Mouse (Mus musculus) cerebellum, adult 9-10 months (tissue): ENCODE data around the gene Strap.
"Not testable (repeated sequence)": the region's sequence is repeated elsewhere in the genome, so short reads cannot be mapped to it uniquely, and the experiment has no call there.

Source experiments
- DNase-seq: peaks from one replicate; pipeline ENCODE4 v3.0.0; 2022

Strap gene

GRCm38 (mm10) chr6:137734846-137735609, at the start of gene Strap:
Strap (plus strand) TSS chr6:137735078.
- DNase-seq = peak; percentile 92

GRCm38 (mm10) chr6:137687667-137688066, 47.2 kb upstream of the Strap start:
- DNase-seq = no peak

GRCm38 (mm10) chr6:137688079-137688478, 46.8 kb upstream of the Strap start:
- DNase-seq = no peak

GRCm38 (mm10) chr6:137688506-137689105, 46.3 kb upstream of the Strap start:
- DNase-seq = no peak

- DNase-seq = no peak
Measured at GRCm38 (mm10) chr6:137690550-137691119, 44.2 kb upstream of the Strap start.

- DNase-seq = no peak
Measured at GRCm38 (mm10) chr6:137694310-137694709, 40.6 kb upstream of the Strap start.

GRCm38 (mm10) chr6:137695046-137695445, 39.8 kb upstream of the Strap start:
- DNase-seq = no peak

- DNase-seq = no peak
Measured at GRCm38 (mm10) chr6:137696445-137697204, 38.3 kb upstream of the Strap start.

- no peak for DNase-seq
Measured at GRCm38 (mm10) chr6:137699434-137699833, 35.4 kb upstream of the Strap start.

- no peak for DNase-seq
Measured at GRCm38 (mm10) chr6:137702186-137702585, 32.7 kb upstream of the Strap start.

GRCm38 (mm10) chr6:137702918-137703317, 32.0 kb upstream of the Strap start:
- DNase-seq = no peak

GRCm38 (mm10) chr6:137703431-137703830, 31.4 kb upstream of the Strap start:
- DNase-seq = no peak

GRCm38 (mm10) chr6:137704300-137704939, 30.5 kb upstream of the Strap start:
- DNase-seq = no peak

GRCm38 (mm10) chr6:137706209-137706608, 28.7 kb upstream of the Strap start:
- DNase-seq = no peak

- not testable (repeated sequence) for DNase-seq
Measured at GRCm38 (mm10) chr6:137708726-137709405, 26.0 kb upstream of the Strap start.

- no peak for DNase-seq
Measured at GRCm38 (mm10) chr6:137710179-137711037, 24.5 kb upstream of the Strap start.

GRCm38 (mm10) chr6:137712654-137713309, 22.1 kb upstream of the Strap start:
- DNase-seq = no peak

GRCm38 (mm10) chr6:137713310-137713664, 21.6 kb upstream of the Strap start:
- no peak for DNase-seq

- no peak for DNase-seq
Measured at GRCm38 (mm10) chr6:137716802-137717201, 18.1 kb upstream of the Strap start.

- DNase-seq = no peak
Measured at GRCm38 (mm10) chr6:137722220-137722931, 12.5 kb upstream of the Strap start.
